16 mouse cellular contexts compared by ENCODE assay signal in genomic region chrX:53642604-53642979, GRCm38 (mm10). TPM values are rescaled to one million over a fixed set of nuclear protein-coding genes. Genes with fewer than 3 reads are reported as not detected.
DNase-seq lines count a peak whose midpoint lies in the region; ATAC-seq and TF ChIP-seq lines count a peak whose summit lies in the region.
"Not testable (repeated sequence)": the region's sequence is repeated elsewhere in the genome, so short reads cannot be mapped to it uniquely, and the experiment has no call there.
"Had no signal": no experiment of that assay in that cellular context is flagged by ENCODE, and none has a peak within 500 bp of the region (broad histone marks: within the 10 kb centered on the region; RNA-seq: fewer than 3 reads in every experiment).

No protein-coding gene starts in this region.

- not testable (repeated sequence) for H3K27ac ChIP-seq in forebrain, embryonic 12.5 days; heart, embryonic 13.5 days (replicated peaks); hindbrain, embryonic 14.5 days; layer of hippocampus, adult 2 months; lung, embryonic 16.5 days (ENCODE audit: low read length); neural tube, embryonic 11.5 days (ENCODE audit: low read depth, low read length)

- peak; percentile 4 to 39 for DNase-seq in adrenal gland, adult (ENCODE audit: inconsistent age in 2 of 2, low spot score in 1 of 2)
- DNase-seq in cerebellum, postnatal 10 days = peak; percentile 1 to 3
- not testable (repeated sequence) for DNase-seq in hindbrain, embryonic 14.5 days (ENCODE audit: low spot score); layer of hippocampus, adult 2 months (ENCODE audit: low spot score in 2 of 2); neural tube, embryonic 11.5 days (ENCODE audit: low spot score)

- H3K4me2 ChIP-seq in forebrain, embryonic 12.5 days = peak overlapping the region; percentile 40
- H3K4me2 ChIP-seq in heart, embryonic 13.5 days = peak overlapping the region; percentile 59
- H3K4me2 ChIP-seq in hindbrain, embryonic 14.5 days (replicated peaks) = peak overlapping the region; percentile 50
- H3K4me2 ChIP-seq in lung, embryonic 16.5 days (ENCODE audit: low read depth, low read length); neural tube, embryonic 11.5 days (ENCODE audit: low read depth): not testable (repeated sequence)

- H3K36me3 ChIP-seq in forebrain, embryonic 12.5 days (replicated peaks); heart, embryonic 13.5 days; hindbrain, embryonic 14.5 days (replicated peaks; ENCODE audit: control insufficient read depth, insufficient read depth); lung, embryonic 16.5 days (ENCODE audit: control insufficient read depth, insufficient read depth, low read length); neural tube, embryonic 11.5 days (ENCODE audit: control insufficient read depth, insufficient read depth, low read length): not testable (repeated sequence)

- not testable (repeated sequence) for H3K9ac ChIP-seq in forebrain, embryonic 12.5 days; lung, embryonic 16.5 days (ENCODE audit: low read length); neural tube, embryonic 11.5 days (ENCODE audit: low read length)
- peak overlapping the region; percentile 47; the same call in 1 of the 2 replicates for H3K9ac ChIP-seq in heart, embryonic 13.5 days
- 0 out of 2 replicates have a peak overlapping the region, but pooled peaks have one; percentile 31 for H3K9ac ChIP-seq in hindbrain, embryonic 14.5 days

- not testable (repeated sequence) for ATAC-seq in forebrain, embryonic 12.5 days (ENCODE audit: low FRiP score); heart, embryonic 13.5 days (ENCODE audit: extremely low read depth, insufficient number of reproducible peaks, low FRiP score, low TSS enrichment); hindbrain, embryonic 14.5 days (ENCODE audit: low FRiP score); lung, embryonic 16.5 days (ENCODE audit: low read depth)
- ATAC-seq in neural tube, embryonic 11.5 days (ENCODE audit: insufficient read depth, low FRiP score, low TSS enrichment) = 0 out of 2 replicates have a peak, but pooled peaks have one; percentile 8

- not testable (repeated sequence) for TF ChIP-seq CTCF in layer of hippocampus, adult 2 months (conservative IDR thresholded peaks at IDR 0.05)

- H3K4me1 ChIP-seq in forebrain, embryonic 12.5 days; heart, embryonic 13.5 days; hindbrain, embryonic 14.5 days (replicated peaks; ENCODE audit: control insufficient read depth, insufficient read depth, low read length); lung, embryonic 16.5 days (replicated peaks; ENCODE audit: control insufficient read depth, insufficient read depth, low read length); neural tube, embryonic 11.5 days (ENCODE audit: control insufficient read depth, insufficient read depth, low read length): not testable (repeated sequence)

- 91% methylated on average over 3 of the region's 4 CpGs for WGBS in forebrain, embryonic 12.5 days
- 42% methylated on average over 4 of the region's 4 CpGs for WGBS in heart, embryonic 13.5 days
- 51% methylated on average over 3 of the region's 4 CpGs for WGBS in hindbrain, embryonic 14.5 days
- 41% methylated on average over 2 of the region's 4 CpGs for WGBS in lung, embryonic 16.5 days
- WGBS in neural tube, embryonic 11.5 days = 71% methylated on average over 2 of the region's 4 CpGs

- peak overlapping the region; percentile 22; the same call in 1 of the 2 replicates for H3K4me3 ChIP-seq in forebrain, embryonic 12.5 days (replicated peaks)
- peak overlapping the region; percentile 41 for H3K4me3 ChIP-seq in heart, embryonic 13.5 days
- H3K4me3 ChIP-seq in hindbrain, embryonic 14.5 days (replicated peaks; ENCODE audit: low read length) = peak overlapping the region; percentile 23
- H3K4me3 ChIP-seq in layer of hippocampus, adult 2 months = peak overlapping the region; percentile 31; the same call in 1 of the 2 replicates
- H3K4me3 ChIP-seq in lung, embryonic 16.5 days (ENCODE audit: low read length) = peak overlapping the region; percentile 20; the same call in 1 of the 2 replicates
- not testable (repeated sequence) for H3K4me3 ChIP-seq in neural tube, embryonic 11.5 days (ENCODE audit: low read depth, low read length)

- H3K27me3 ChIP-seq in forebrain, embryonic 12.5 days; heart, embryonic 13.5 days (replicated peaks); hindbrain, embryonic 14.5 days (ENCODE audit: control insufficient read depth, insufficient read depth, low read length); lung, embryonic 16.5 days (ENCODE audit: control insufficient read depth, insufficient read depth, low read depth, low read length); neural tube, embryonic 11.5 days (ENCODE audit: control insufficient read depth, insufficient read depth, low read length): not testable (repeated sequence)

- not testable (repeated sequence) for H3K9me3 ChIP-seq in forebrain, embryonic 12.5 days; heart, embryonic 13.5 days; hindbrain, embryonic 14.5 days (ENCODE audit: control insufficient read depth, low read length); lung, embryonic 16.5 days (ENCODE audit: control insufficient read depth, low read length); neural tube, embryonic 11.5 days (ENCODE audit: control insufficient read depth, low read length)

RNA-seq across cellular contexts. Expression of gene Rtl8a, which starts 0.9 kb away (rescaled TPM):
- polyA plus RNA-seq in forebrain, embryonic 12.5 days (2016; fragmentation: Nextera tagmentation; extraction: Ambion mirVana) = 91.9 and 99.0 TPM in 2 replicates
- polyA plus RNA-seq in heart, embryonic 13.5 days (2015; fragmentation: Nextera tagmentation; extraction: Ambion mirVana) = 94.3 and 99.2 TPM in 2 replicates
- 254 TPM in 2 replicates for polyA plus RNA-seq in hindbrain, embryonic 14.5 days (2014; fragmentation: Nextera tagmentation; extraction: Ambion mirVana)
- total RNA-seq in layer of hippocampus, adult 2 months (2021) = 100 to 1,000 TPM; 198 to 264 TPM
- 91.9 and 93.6 TPM in 2 replicates for polyA plus RNA-seq in lung, embryonic 16.5 days (2015; fragmentation: Nextera tagmentation; extraction: Ambion mirVana)
- 108 and 116 TPM in 2 replicates for polyA plus RNA-seq in neural tube, embryonic 11.5 days (2014; fragmentation: Nextera tagmentation; extraction: Ambion mirVana)

RNA-seq across cellular contexts. Expression of gene Rtl8b, which starts 27.6 kb away (rescaled TPM):
- 71.9 and 74.0 TPM in 2 replicates for polyA plus RNA-seq in forebrain, embryonic 12.5 days (2016; fragmentation: Nextera tagmentation; extraction: Ambion mirVana)
- 65.3 and 77.3 TPM in 2 replicates for polyA plus RNA-seq in heart, embryonic 13.5 days (2015; fragmentation: Nextera tagmentation; extraction: Ambion mirVana)
- polyA plus RNA-seq in hindbrain, embryonic 14.5 days (2014; fragmentation: Nextera tagmentation; extraction: Ambion mirVana) = 184 and 195 TPM in 2 replicates
- total RNA-seq in layer of hippocampus, adult 2 months (2021) = 100 to 1,000 TPM; 164 to 168 TPM
- 73.3 and 75.5 TPM in 2 replicates for polyA plus RNA-seq in lung, embryonic 16.5 days (2015; fragmentation: Nextera tagmentation; extraction: Ambion mirVana)
- 86.3 and 95.1 TPM in 2 replicates for polyA plus RNA-seq in neural tube, embryonic 11.5 days (2014; fragmentation: Nextera tagmentation; extraction: Ambion mirVana)

RNA-seq across cellular contexts. Expression of gene Gm14597, which starts 33.8 kb away (rescaled TPM):
- polyA plus RNA-seq in forebrain, embryonic 12.5 days (2016; fragmentation: Nextera tagmentation; extraction: Ambion mirVana) = 0.44 TPM in 1 of 2 replicates, not detected in the other
- polyA plus RNA-seq in heart, embryonic 13.5 days (2015; fragmentation: Nextera tagmentation; extraction: Ambion mirVana) = not detected in 2 replicates
- 0.57 TPM in 1 of 2 replicates, not detected in the other for polyA plus RNA-seq in hindbrain, embryonic 14.5 days (2014; fragmentation: Nextera tagmentation; extraction: Ambion mirVana)
- total RNA-seq in layer of hippocampus, adult 2 months (2021) = under 1 TPM in 1 of 2 experiments, not detected in 1; 0.71 TPM
- not detected in 2 replicates for polyA plus RNA-seq in lung, embryonic 16.5 days (2015; fragmentation: Nextera tagmentation; extraction: Ambion mirVana)
- not detected in 2 replicates for polyA plus RNA-seq in neural tube, embryonic 11.5 days (2014; fragmentation: Nextera tagmentation; extraction: Ambion mirVana)
- total RNA-seq: adrenal gland, postnatal 14 days; gastrocnemius, postnatal 36 days; left cerebral cortex, adult 8-10 months; megakaryocyte, adult 5-6 weeks had no signal
- polyA plus RNA-seq: heart, embryonic 11.5 days; inflammation-experienced regulatory T-cells, adult 6 months; lung, postnatal 0 days; urinary bladder, adult 2 months had no signal

RNA-seq across cellular contexts. Expression of gene Rtl8c, which starts 34.8 kb away (rescaled TPM):
- polyA plus RNA-seq in forebrain, embryonic 12.5 days (2016; fragmentation: Nextera tagmentation; extraction: Ambion mirVana) = 61.8 and 64.2 TPM in 2 replicates
- polyA plus RNA-seq in heart, embryonic 13.5 days (2015; fragmentation: Nextera tagmentation; extraction: Ambion mirVana) = 42.5 and 54.0 TPM in 2 replicates
- polyA plus RNA-seq in hindbrain, embryonic 14.5 days (2014; fragmentation: Nextera tagmentation; extraction: Ambion mirVana) = 218 and 237 TPM in 2 replicates
- total RNA-seq in layer of hippocampus, adult 2 months (2021) = 100 to 1,000 TPM; 174 to 189 TPM
- 37.7 and 38.0 TPM in 2 replicates for polyA plus RNA-seq in lung, embryonic 16.5 days (2015; fragmentation: Nextera tagmentation; extraction: Ambion mirVana)
- 60.1 and 62.8 TPM in 2 replicates for polyA plus RNA-seq in neural tube, embryonic 11.5 days (2014; fragmentation: Nextera tagmentation; extraction: Ambion mirVana)
- total RNA-seq: megakaryocyte, adult 5-6 weeks had no signal
